Mouse (Mus musculus): ENCODE results near the gene Defb19. TPM values are rescaled to one million over a fixed set of nuclear protein-coding genes. Genes with fewer than 3 reads are reported as not detected.
A peak's percentile ranks its signal among the peaks of the same experiment; 100 is the strongest.

The Defb19 gene
- total and polyA plus RNA-seq, 3 experiments, result 0.43 TPM; not detected in 2

DNA sequence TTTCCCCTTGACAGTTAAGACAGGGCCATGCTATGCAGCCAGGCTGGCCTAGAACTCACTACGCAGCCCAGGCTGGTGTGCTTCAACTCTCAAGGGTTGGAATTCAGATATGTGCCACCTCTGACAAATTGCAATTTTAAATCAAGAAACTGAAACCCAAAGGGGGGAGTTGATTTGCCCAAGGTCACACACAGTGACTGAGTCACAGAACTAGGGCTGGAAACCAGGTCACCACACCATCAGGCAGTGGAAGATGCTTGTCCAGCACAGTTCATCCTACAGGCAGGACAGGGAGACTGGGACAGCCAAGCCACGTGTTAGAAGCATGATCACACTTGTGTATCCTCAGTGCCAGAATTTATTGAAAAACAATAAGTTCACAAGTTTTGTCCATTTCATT is 44.5 kb upstream of the Defb19 start:
- H3K27ac ChIP-seq, result no peak overlapping the region
- no peak for DNase-seq

DNA sequence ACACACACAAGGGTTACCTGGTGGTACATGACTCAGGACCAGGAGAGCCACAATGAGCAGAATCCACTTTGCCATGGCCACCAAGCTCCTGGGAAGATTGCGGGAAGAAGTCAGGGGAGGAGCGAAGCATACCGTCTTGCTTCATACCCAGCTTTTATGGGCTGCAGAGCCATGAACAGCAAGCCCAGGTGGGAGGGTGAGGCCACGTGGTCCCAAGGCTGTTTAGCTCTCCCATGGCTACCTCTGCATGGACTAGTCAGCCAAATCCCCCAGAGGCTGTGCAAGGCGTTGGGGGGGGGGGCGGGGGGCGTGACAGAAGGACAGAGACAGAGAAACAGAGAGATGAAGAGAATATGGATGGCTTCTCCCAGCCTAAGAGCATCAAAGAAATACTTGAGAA is 42.8 kb upstream of the Defb19 start, which contains the start of gene Defb25:
Defb25 (minus strand) TSS at position 101 of the 400 bp plus-strand sequence.
- intact Hi-C loops (cut with DNase I), result no loop called here
- peaks cover under 1% of the 10 kb centered on the region; the same call in 1 of the 2 replicates for H3K27me3 ChIP-seq (ENCODE audit: control insufficient read depth, insufficient read depth, low read length)
- H3K4me3 ChIP-seq, result no peak within 1 kb of the TSS
- 86% methylated on average over 7 of the region's 7 CpGs for WGBS
- no peak for DNase-seq
- peaks cover 5% of the 10 kb centered on the region for H3K4me1 ChIP-seq (ENCODE audit: control insufficient read depth, insufficient read depth, low read length)
- no peak within 1 kb of the TSS for H3K9ac ChIP-seq (ENCODE audit: low read depth, low read length)
- TF ChIP-seq CTCF (IDR thresholded peaks at IDR 0.05), result no peak
- no peak for TF ChIP-seq EP300 (IDR thresholded peaks at IDR 0.05; ENCODE audit: insufficient read depth, low read depth, low read length)
- no peak for TF ChIP-seq POLR2A (IDR thresholded peaks at IDR 0.05; ENCODE audit: insufficient read depth, low read depth, low read length)
- H3K27ac ChIP-seq, result no peak within 1 kb of the TSS
- H3K79me2 ChIP-seq (replicated peaks; ENCODE audit: control insufficient read depth, insufficient read depth, low read length), result no peaks in the 10 kb centered on the region
- H3K36me3 ChIP-seq (ENCODE audit: control insufficient read depth, insufficient read depth, low read length), result no peaks in the 10 kb centered on the region

More for the DNA sequence above, 44.5 kb upstream of the Defb19 start:
- WGBS, result 88% methylated on average over 2 of the region's 2 CpGs
- H3K4me1 ChIP-seq (ENCODE audit: control insufficient read depth, insufficient read depth, low read length), result peaks cover 5% of the 10 kb centered on the region
- H3K4me3 ChIP-seq, result no peak overlapping the region
- H3K79me2 ChIP-seq (replicated peaks; ENCODE audit: control insufficient read depth, insufficient read depth, low read length), result no peaks in the 10 kb centered on the region
- intact Hi-C loops (cut with DNase I), result no loop called here
- no peaks in the 10 kb centered on the region for H3K36me3 ChIP-seq (ENCODE audit: control insufficient read depth, insufficient read depth, low read length)
- no peak overlapping the region for H3K9ac ChIP-seq (ENCODE audit: low read depth, low read length)
- TF ChIP-seq EP300 (IDR thresholded peaks at IDR 0.05; ENCODE audit: insufficient read depth, low read depth, low read length) (no peak), CTCF (IDR thresholded peaks at IDR 0.05) (no peak), POLR2A (IDR thresholded peaks at IDR 0.05; ENCODE audit: insufficient read depth, low read depth, low read length) (no peak)
- peaks cover 3% of the 10 kb centered on the region; the same call in 1 of the 2 replicates for H3K27me3 ChIP-seq (ENCODE audit: control insufficient read depth, insufficient read depth, low read length)

DNA sequence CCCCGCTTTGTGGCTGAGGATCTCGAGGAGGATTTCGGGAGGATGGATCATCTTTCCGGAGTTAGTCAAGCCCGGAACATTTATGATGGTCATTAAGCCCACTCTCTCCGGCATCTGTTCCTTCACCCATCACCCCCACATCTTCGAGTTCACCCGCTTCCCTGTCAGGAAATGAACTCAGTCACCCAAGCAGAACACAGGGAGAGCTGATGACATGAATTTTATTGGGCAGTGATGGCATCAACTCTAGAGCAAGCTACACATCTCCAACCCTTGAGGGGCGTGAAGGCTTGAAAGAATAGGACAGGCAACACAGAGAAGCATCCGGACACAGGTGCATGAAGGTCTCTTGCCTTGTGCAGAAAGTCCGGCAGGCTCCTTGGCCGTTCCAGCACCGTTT is 42.0 kb upstream of the Defb19 start:
- no peak overlapping the region for H3K27ac ChIP-seq
- WGBS, result 87% methylated on average over 13 of the region's 13 CpGs
- DNase-seq, result no peak
- no peak overlapping the region for H3K4me3 ChIP-seq
- TF ChIP-seq POLR2A (IDR thresholded peaks at IDR 0.05; ENCODE audit: insufficient read depth, low read depth, low read length), result no peak
- no peak for TF ChIP-seq EP300 (IDR thresholded peaks at IDR 0.05; ENCODE audit: insufficient read depth, low read depth, low read length)
- no peak for TF ChIP-seq CTCF (IDR thresholded peaks at IDR 0.05)
- intact Hi-C loops (cut with DNase I), result no loop called here
- H3K4me1 ChIP-seq (ENCODE audit: control insufficient read depth, insufficient read depth, low read length), result peaks cover 5% of the 10 kb centered on the region
- H3K27me3 ChIP-seq (ENCODE audit: control insufficient read depth, insufficient read depth, low read length), result no peaks in the 10 kb centered on the region
- no peaks in the 10 kb centered on the region for H3K36me3 ChIP-seq (ENCODE audit: control insufficient read depth, insufficient read depth, low read length)
- H3K9ac ChIP-seq (ENCODE audit: low read depth, low read length), result no peak overlapping the region
- no peaks in the 10 kb centered on the region for H3K79me2 ChIP-seq (replicated peaks; ENCODE audit: control insufficient read depth, insufficient read depth, low read length)

DNA sequence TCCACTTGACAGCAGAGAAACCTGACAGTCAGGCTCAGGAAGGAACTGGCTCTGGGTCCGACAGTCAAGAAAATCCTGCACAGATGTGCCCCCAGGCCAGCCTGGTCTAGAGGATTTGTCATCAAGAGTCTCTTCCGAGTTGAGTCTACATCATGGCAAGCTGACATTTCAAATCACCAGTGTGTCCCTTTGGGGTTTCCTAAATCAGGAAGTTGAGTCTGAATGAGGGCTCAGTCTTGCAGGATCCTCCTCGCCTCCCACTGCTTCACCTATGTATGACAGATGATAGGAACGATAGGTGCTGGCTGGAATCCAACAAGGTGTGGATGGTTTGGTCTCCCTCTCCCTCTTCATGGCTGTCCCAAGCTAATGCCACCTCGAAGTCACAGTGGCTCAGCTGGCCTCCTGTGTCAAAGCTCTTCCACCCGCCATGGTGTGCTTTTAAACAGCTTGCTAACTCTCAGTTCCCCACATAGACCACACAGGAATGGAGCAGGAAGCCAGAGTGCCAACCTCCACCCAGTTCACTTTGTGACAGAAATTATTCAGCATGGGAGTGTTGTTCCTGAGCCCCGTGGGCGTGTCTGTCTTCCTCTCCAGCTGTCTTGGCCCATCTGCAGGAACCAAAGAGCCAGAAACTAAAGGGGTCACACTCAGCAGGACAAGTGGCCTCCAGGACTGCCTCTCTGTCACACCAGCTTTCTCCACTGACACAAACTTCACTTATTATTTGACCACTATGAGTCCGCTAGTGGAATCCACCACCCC is 40.4 kb upstream of the Defb19 start:
- Histone ChIP-seq H3K4me1 (ENCODE audit: control insufficient read depth, insufficient read depth, low read length) (peaks cover 5% of the 10 kb centered on the region), H3K9ac (ENCODE audit: low read depth, low read length) (no peak overlapping the region), H3K27ac (peak overlapping the region; percentile 41), H3K36me3 (ENCODE audit: control insufficient read depth, insufficient read depth, low read length) (no peaks in the 10 kb centered on the region), H3K79me2 (replicated peaks; ENCODE audit: control insufficient read depth, insufficient read depth, low read length) (no peaks in the 10 kb centered on the region), H3K27me3 (ENCODE audit: control insufficient read depth, insufficient read depth, low read length) (no peaks in the 10 kb centered on the region), H3K4me3 (no peak overlapping the region)
- DNase-seq, result peak in 1 of 2 experiments; percentile 58
- TF ChIP-seq CTCF (IDR thresholded peaks at IDR 0.05) (no peak), EP300 (IDR thresholded peaks at IDR 0.05; ENCODE audit: insufficient read depth, low read depth, low read length) (no peak), POLR2A (IDR thresholded peaks at IDR 0.05; ENCODE audit: insufficient read depth, low read depth, low read length) (no peak)
- WGBS, result 46% methylated on average over 9 of the region's 9 CpGs
- intact Hi-C loops (cut with DNase I), result no loop called here

DNA sequence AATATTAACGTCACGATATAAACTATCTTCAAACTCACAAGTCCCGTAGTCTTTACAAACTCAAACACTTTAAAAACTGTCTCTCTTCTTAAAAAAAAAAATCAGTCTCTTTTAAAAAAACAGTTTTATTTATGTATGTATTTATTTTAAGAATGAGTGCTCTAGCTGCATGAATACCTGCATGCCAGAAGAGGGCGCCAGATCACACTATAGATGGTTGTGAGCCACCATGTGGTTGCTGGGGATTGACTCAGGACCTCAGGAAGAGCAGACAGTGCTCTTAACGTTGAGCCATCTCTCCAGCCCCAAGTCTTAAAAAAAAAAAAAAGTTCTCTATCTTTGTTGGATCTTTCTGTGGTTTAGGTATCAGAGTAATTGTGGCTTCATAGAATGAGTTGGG is 37.3 kb upstream of the Defb19 start:
- H3K27ac ChIP-seq, result no peak overlapping the region
- no peak for DNase-seq
- no peaks in the 10 kb centered on the region for H3K36me3 ChIP-seq (ENCODE audit: control insufficient read depth, insufficient read depth, low read length)
- TF ChIP-seq CTCF (IDR thresholded peaks at IDR 0.05) (peak; percentile 57), POLR2A (IDR thresholded peaks at IDR 0.05; ENCODE audit: insufficient read depth, low read depth, low read length) (no peak), EP300 (IDR thresholded peaks at IDR 0.05; ENCODE audit: insufficient read depth, low read depth, low read length) (no peak)
- no peaks in the 10 kb centered on the region for H3K27me3 ChIP-seq (ENCODE audit: control insufficient read depth, insufficient read depth, low read length)
- 73% methylated on average over 5 of the region's 5 CpGs for WGBS
- H3K9ac ChIP-seq (ENCODE audit: low read depth, low read length), result no peak overlapping the region
- H3K4me1 ChIP-seq (ENCODE audit: control insufficient read depth, insufficient read depth, low read length), result peaks cover 5% of the 10 kb centered on the region
- H3K79me2 ChIP-seq (replicated peaks; ENCODE audit: control insufficient read depth, insufficient read depth, low read length), result no peaks in the 10 kb centered on the region
- intact Hi-C loops (cut with DNase I), result loop anchor here (10.0 kb wide), 2 partner anchors 147 to 217 kb away; partner anchors contain the start of gene Bcl2l1
- no peak overlapping the region for H3K4me3 ChIP-seq

DNA sequence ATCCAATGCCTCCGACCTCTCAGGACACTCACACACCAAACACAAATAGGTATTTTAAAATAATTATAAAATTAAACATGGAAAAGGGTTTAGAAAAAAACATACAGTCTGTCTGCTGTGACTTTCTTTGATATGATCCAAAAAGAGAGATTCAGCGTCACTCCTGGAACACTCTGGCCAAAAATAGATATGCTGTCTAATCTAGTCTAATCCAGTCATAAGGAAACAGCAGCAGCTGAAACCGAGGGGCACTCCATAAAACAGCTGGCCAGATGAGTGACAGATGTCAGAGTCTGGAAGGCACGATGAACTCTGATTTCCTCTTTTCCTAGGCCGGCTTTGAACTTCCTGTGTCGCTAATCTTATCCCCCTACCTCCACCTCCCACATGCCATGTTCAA is 36.4 kb upstream of the Defb19 start:
- no peak for DNase-seq
- intact Hi-C loops (cut with DNase I), result loop anchor here (10.0 kb wide), 2 partner anchors 148 to 218 kb away; partner anchors contain the start of gene Bcl2l1
- peaks cover 5% of the 10 kb centered on the region for H3K4me1 ChIP-seq (ENCODE audit: control insufficient read depth, insufficient read depth, low read length)
- no peaks in the 10 kb centered on the region for H3K27me3 ChIP-seq (ENCODE audit: control insufficient read depth, insufficient read depth, low read length)
- H3K9ac ChIP-seq (ENCODE audit: low read depth, low read length), result no peak overlapping the region
- no peaks in the 10 kb centered on the region for H3K79me2 ChIP-seq (replicated peaks; ENCODE audit: control insufficient read depth, insufficient read depth, low read length)
- H3K4me3 ChIP-seq, result no peak overlapping the region
- TF ChIP-seq EP300 (IDR thresholded peaks at IDR 0.05; ENCODE audit: insufficient read depth, low read depth, low read length) (no peak), CTCF (IDR thresholded peaks at IDR 0.05) (no peak), POLR2A (IDR thresholded peaks at IDR 0.05; ENCODE audit: insufficient read depth, low read depth, low read length) (no peak)
- 40% methylated on average over 6 of the region's 6 CpGs for WGBS
- H3K36me3 ChIP-seq (ENCODE audit: control insufficient read depth, insufficient read depth, low read length), result no peaks in the 10 kb centered on the region
- H3K27ac ChIP-seq, result no peak overlapping the region

Measured in heart, adult 2 months (tissue).